Mouse (Mus musculus): ENCODE results near the gene Cpxm1. TPM values are rescaled to one million over a fixed set of nuclear protein-coding genes. Genes with fewer than 3 reads are reported as not detected.

Gene Cpxm1
- total and polyA plus RNA-seq, 3 experiments = 6.5 to 10.7 TPM; not detected in 1

DNA sequence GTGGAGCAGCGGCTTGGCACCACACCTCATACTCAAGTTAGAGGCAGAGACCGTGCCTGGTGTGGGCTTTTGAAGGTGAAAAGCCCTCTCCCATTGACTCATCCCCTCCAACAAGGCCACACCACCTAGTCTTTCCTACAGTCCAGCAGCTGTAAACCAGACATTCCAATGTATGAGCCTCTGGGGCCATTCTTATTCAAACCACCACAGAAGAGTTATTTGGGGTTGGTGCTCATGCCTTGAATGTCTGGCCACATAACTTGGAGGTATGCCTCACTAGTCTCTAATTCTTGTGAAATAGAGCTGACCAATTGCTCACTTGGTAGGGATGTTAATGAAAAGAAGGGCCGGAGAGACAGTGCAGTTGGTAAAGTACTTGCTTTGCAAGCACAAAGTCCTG, 47.0 kb downstream of the Cpxm1 start:
- DNase-seq (ENCODE audit: low read depth, low spot score) = no peak

DNA sequence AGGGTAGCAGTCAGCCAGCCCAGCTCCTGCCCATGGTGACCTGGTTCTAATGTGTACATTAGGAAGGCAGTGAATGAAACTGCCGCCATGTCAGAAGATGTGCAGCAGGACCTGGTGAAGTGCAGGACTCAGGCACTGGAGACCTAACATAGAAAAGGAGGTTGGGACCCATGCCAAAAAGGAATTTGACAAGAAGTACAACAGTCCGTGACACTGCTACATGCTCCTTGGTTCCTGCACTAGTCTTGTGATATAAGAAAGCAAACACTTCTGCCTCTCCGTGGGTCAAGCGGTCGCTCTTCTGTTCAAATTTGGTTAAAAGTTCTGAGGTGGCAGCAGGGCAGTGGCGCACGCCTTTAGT, 56.2 kb downstream of the Cpxm1 start:
- Histone ChIP-seq H3K79me2 (ENCODE audit: control insufficient read depth, insufficient read depth, low read length, poor library complexity) (no peaks in the 10 kb centered on the region), H3K9ac (ENCODE audit: control insufficient read depth, low read depth, low read length, poor library complexity, severe bottlenecking) (peak overlapping the region; percentile 72), H3K27me3 (ENCODE audit: control insufficient read depth in 1 of 2, insufficient read depth in 2 of 2, low read length in 2 of 2) (no peaks in the 10 kb centered on the region), H3K36me3 (ENCODE audit: control insufficient read depth in 1 of 2, insufficient read depth in 2 of 2, low read length in 2 of 2) (peaks cover 0 to 28% of the 10 kb centered on the region in 2 experiments; a peak in 2 of 4 replicates), H3K4me1 (ENCODE audit: control insufficient read depth in 1 of 2, insufficient read depth in 2 of 2, low read length in 2 of 2) (peaks cover 21 to 30% of the 10 kb centered on the region in 2 experiments), H3K4me3 (ENCODE audit: control insufficient read depth in 1 of 2, insufficient read depth in 1 of 2, low read depth in 2 of 2, low read length in 2 of 2) (peak overlapping the region; percentile 11 to 41), H3K9me3 (replicated peaks; ENCODE audit: insufficient read depth, low read length) (no peaks in the 10 kb centered on the region), H3K27ac (ENCODE audit: control insufficient read depth, low read depth, low read length) (peak overlapping the region; percentile 98)
- DNase-seq (ENCODE audit: low read depth, low spot score) = peak; percentile 86
- TF ChIP-seq E2F4 (IDR thresholded peaks at IDR 0.05; ENCODE audit: borderline replicate concordance, low read depth, low read length) (no peak), SIN3A (IDR thresholded peaks at IDR 0.05; ENCODE audit: low read length) (no peak), JUND (IDR thresholded peaks at IDR 0.05; ENCODE audit: low read depth, low read length) (no peak), UBTF (IDR thresholded peaks at IDR 0.05; ENCODE audit: borderline replicate concordance, insufficient read depth, low read depth, low read length) (0 out of 2 replicates have a peak, but pooled peaks have one; percentile 4), GATA1 (IDR thresholded peaks at IDR 0.05; ENCODE audit: low read depth, low read length) (no peak), SMC3 (IDR thresholded peaks at IDR 0.05; ENCODE audit: low read depth, low read length) (no peak), MXI1 (IDR thresholded peaks at IDR 0.05; ENCODE audit: low read depth, low read length) (0 out of 2 replicates have a peak, but pooled peaks have one; percentile 23), CHD2 (IDR thresholded peaks at IDR 0.05; ENCODE audit: low read length) (no peak), RCOR1 (IDR thresholded peaks at IDR 0.05; ENCODE audit: low read depth, low read length) (no peak), CHD1 (IDR thresholded peaks at IDR 0.05; ENCODE audit: low read depth, low read length) (no peak)

More for the DNA sequence above, 47.0 kb downstream of the Cpxm1 start:
- no peak overlapping the region for H3K27ac ChIP-seq (ENCODE audit: control insufficient read depth, low read depth, low read length)
- peaks cover 4 to 5% of the 10 kb centered on the region in 2 experiments for H3K4me1 ChIP-seq (ENCODE audit: control insufficient read depth in 1 of 2, insufficient read depth in 2 of 2, low read length in 2 of 2)
- no peaks in the 10 kb centered on the region for H3K79me2 ChIP-seq (ENCODE audit: control insufficient read depth, insufficient read depth, low read length, poor library complexity)
- no peak overlapping the region for H3K4me3 ChIP-seq (ENCODE audit: control insufficient read depth in 1 of 2, insufficient read depth in 1 of 2, low read depth in 2 of 2, low read length in 2 of 2)
- TF ChIP-seq E2F4 (IDR thresholded peaks at IDR 0.05; ENCODE audit: borderline replicate concordance, low read depth, low read length) = no peak
- no peak for TF ChIP-seq NRF1 (IDR thresholded peaks at IDR 0.05; ENCODE audit: insufficient read depth, low read depth, low read length, poor library complexity, severe bottlenecking)
- no peak for TF ChIP-seq JUND (IDR thresholded peaks at IDR 0.05; ENCODE audit: low read depth, low read length)
- TF ChIP-seq MAX (IDR thresholded peaks at IDR 0.05; ENCODE audit: low read length) = no peak
- no peak for TF ChIP-seq ZKSCAN1 (IDR thresholded peaks at IDR 0.05; ENCODE audit: low read depth, low read length)
- TF ChIP-seq ZC3H11A (IDR thresholded peaks at IDR 0.05; ENCODE audit: low read depth, low read length) = no peak
- H3K9ac ChIP-seq (ENCODE audit: control insufficient read depth, low read depth, low read length, poor library complexity, severe bottlenecking) = no peak overlapping the region
- no peaks in the 10 kb centered on the region for H3K9me3 ChIP-seq (replicated peaks; ENCODE audit: insufficient read depth, low read length)
- H3K27me3 ChIP-seq (ENCODE audit: control insufficient read depth in 1 of 2, insufficient read depth in 2 of 2, low read length in 2 of 2) = no peaks in the 10 kb centered on the region
- H3K36me3 ChIP-seq (ENCODE audit: control insufficient read depth in 1 of 2, insufficient read depth in 2 of 2, low read length in 2 of 2) = peaks cover 0 to 3% of the 10 kb centered on the region in 2 experiments; a peak in 2 of 4 replicates

Other genes starting within 250 kb of the Cpxm1 start
- 738 and 810 TPM in 2 replicates for gene Snrpb, start 218.2 kb downstream of the Cpxm1 start, total RNA-seq (2012; rRNA removed)
- 1,000 to 10,000 TPM in 1 of 2 experiments, 100 to 1,000 TPM in 1; 590 to 1,572 TPM for gene Snrpb, start 218.2 kb downstream of the Cpxm1 start, polyA plus RNA-seq (2012; ENCODE audit: insufficient read depth in 1 of 2, insufficient read length in 2 of 2, low read depth in 1 of 2, low replicate concordance in 2 of 2, missing spikeins in 1 of 2)
- gene Tmc2, start 202.4 kb downstream of the Cpxm1 start, total RNA-seq (2012; rRNA removed) = not detected in 2 replicates
- gene Tmc2, start 202.4 kb downstream of the Cpxm1 start, polyA plus RNA-seq (2012; ENCODE audit: insufficient read depth in 1 of 2, insufficient read length in 2 of 2, low read depth in 1 of 2, low replicate concordance in 2 of 2, missing spikeins in 1 of 2) = not detected
- 425 and 556 TPM in 2 replicates for gene Nop56, start 123.1 kb downstream of the Cpxm1 start, total RNA-seq (2012; rRNA removed)
- gene Nop56, start 123.1 kb downstream of the Cpxm1 start, polyA plus RNA-seq (2012; ENCODE audit: insufficient read depth in 1 of 2, insufficient read length in 2 of 2, low read depth in 1 of 2, low replicate concordance in 2 of 2, missing spikeins in 1 of 2) = 1,000 to 10,000 TPM in 1 of 2 experiments, 100 to 1,000 TPM in 1; 594 to 1,867 TPM
- 205 and 210 TPM in 2 replicates for gene Idh3b, start 113.0 kb downstream of the Cpxm1 start, total RNA-seq (2012; rRNA removed)
- 1,000 to 10,000 TPM in 1 of 2 experiments, 100 to 1,000 TPM in 1; 551 to 1,030 TPM for gene Idh3b, start 113.0 kb downstream of the Cpxm1 start, polyA plus RNA-seq (2012; ENCODE audit: insufficient read depth in 1 of 2, insufficient read length in 2 of 2, low read depth in 1 of 2, low replicate concordance in 2 of 2, missing spikeins in 1 of 2)
- 0.12 and 0.13 TPM in 2 replicates for gene Ebf4, start 102.4 kb downstream of the Cpxm1 start, total RNA-seq (2012; rRNA removed)
- under 1 TPM in 1 of 2 experiments, not detected in 1; 0.72 TPM for gene Ebf4, start 102.4 kb downstream of the Cpxm1 start, polyA plus RNA-seq (2012; ENCODE audit: insufficient read depth in 1 of 2, insufficient read length in 2 of 2, low read depth in 1 of 2, low replicate concordance in 2 of 2, missing spikeins in 1 of 2)
- gene Gm28372, start 7.7 kb upstream of the Cpxm1 start, total RNA-seq (2012; rRNA removed) = not detected in 2 replicates
- gene Gm28372, start 7.7 kb upstream of the Cpxm1 start, polyA plus RNA-seq (2012; ENCODE audit: insufficient read depth in 1 of 2, insufficient read length in 2 of 2, low read depth in 1 of 2, low replicate concordance in 2 of 2, missing spikeins in 1 of 2) = not detected
- not detected in 2 replicates for gene 1700020A23Rik, start 7.7 kb upstream of the Cpxm1 start, total RNA-seq (2012; rRNA removed)
- not detected for gene 1700020A23Rik, start 7.7 kb upstream of the Cpxm1 start, polyA plus RNA-seq (2012; ENCODE audit: insufficient read depth in 1 of 2, insufficient read length in 2 of 2, low read depth in 1 of 2, low replicate concordance in 2 of 2, missing spikeins in 1 of 2)
- not detected in 2 replicates for gene Tmem239, start 8.9 kb upstream of the Cpxm1 start, total RNA-seq (2012; rRNA removed)
- under 1 TPM in 1 of 2 experiments, not detected in 1; 0.11 TPM for gene Tmem239, start 8.9 kb upstream of the Cpxm1 start, polyA plus RNA-seq (2012; ENCODE audit: insufficient read depth in 1 of 2, insufficient read length in 2 of 2, low read depth in 1 of 2, low replicate concordance in 2 of 2, missing spikeins in 1 of 2)
- 86.2 and 90.0 TPM in 2 replicates for gene Vps16, start 26.8 kb upstream of the Cpxm1 start, total RNA-seq (2012; rRNA removed)
- 100 to 1,000 TPM in 1 of 2 experiments, not detected in 1; 114 TPM for gene Vps16, start 26.8 kb upstream of the Cpxm1 start, polyA plus RNA-seq (2012; ENCODE audit: insufficient read depth in 1 of 2, insufficient read length in 2 of 2, low read depth in 1 of 2, low replicate concordance in 2 of 2, missing spikeins in 1 of 2)
- 5.1 and 6.5 TPM in 2 replicates for gene Pced1a, start 27.1 kb upstream of the Cpxm1 start, total RNA-seq (2012; rRNA removed)
- gene Pced1a, start 27.1 kb upstream of the Cpxm1 start, polyA plus RNA-seq (2012; ENCODE audit: insufficient read depth in 1 of 2, insufficient read length in 2 of 2, low read depth in 1 of 2, low replicate concordance in 2 of 2, missing spikeins in 1 of 2) = 10 to 100 TPM in 1 of 2 experiments, not detected in 1; 13.7 TPM
- 28.1 and 33.0 TPM in 2 replicates for gene Ptpra, start 52.7 kb upstream of the Cpxm1 start, total RNA-seq (2012; rRNA removed)
- 10 to 100 TPM in 1 of 2 experiments, not detected in 1; 68.3 TPM for gene Ptpra, start 52.7 kb upstream of the Cpxm1 start, polyA plus RNA-seq (2012; ENCODE audit: insufficient read depth in 1 of 2, insufficient read length in 2 of 2, low read depth in 1 of 2, low replicate concordance in 2 of 2, missing spikeins in 1 of 2)
- 108 and 121 TPM in 2 replicates for gene Mrps26, start 166.2 kb upstream of the Cpxm1 start, total RNA-seq (2012; rRNA removed)
- 100 to 1,000 TPM in 1 of 2 experiments, not detected in 1; 154 TPM for gene Mrps26, start 166.2 kb upstream of the Cpxm1 start, polyA plus RNA-seq (2012; ENCODE audit: insufficient read depth in 1 of 2, insufficient read length in 2 of 2, low read depth in 1 of 2, low replicate concordance in 2 of 2, missing spikeins in 1 of 2)
- gene Oxt, start 178.6 kb upstream of the Cpxm1 start, total RNA-seq (2012; rRNA removed) = not detected in 2 replicates
- gene Oxt, start 178.6 kb upstream of the Cpxm1 start, polyA plus RNA-seq (2012; ENCODE audit: insufficient read depth in 1 of 2, insufficient read length in 2 of 2, low read depth in 1 of 2, low replicate concordance in 2 of 2, missing spikeins in 1 of 2) = under 1 TPM in 1 of 2 experiments, not detected in 1; 0.14 TPM
- not detected in 2 replicates for gene Avp, start 185.0 kb upstream of the Cpxm1 start, total RNA-seq (2012; rRNA removed)
- gene Avp, start 185.0 kb upstream of the Cpxm1 start, polyA plus RNA-seq (2012; ENCODE audit: insufficient read depth in 1 of 2, insufficient read length in 2 of 2, low read depth in 1 of 2, low replicate concordance in 2 of 2, missing spikeins in 1 of 2) = not detected
- 13.6 and 15.3 TPM in 2 replicates for gene Fastkd5, start 232.5 kb upstream of the Cpxm1 start, total RNA-seq (2012; rRNA removed)
- 10 to 100 TPM in 1 of 2 experiments, not detected in 1; 11.7 TPM for gene Fastkd5, start 232.5 kb upstream of the Cpxm1 start, polyA plus RNA-seq (2012; ENCODE audit: insufficient read depth in 1 of 2, insufficient read length in 2 of 2, low read depth in 1 of 2, low replicate concordance in 2 of 2, missing spikeins in 1 of 2)
- 5.1 and 5.4 TPM in 2 replicates for gene Ubox5, start 232.5 kb upstream of the Cpxm1 start, total RNA-seq (2012; rRNA removed)
- 10 to 100 TPM in 1 of 2 experiments, not detected in 1; 11.2 TPM for gene Ubox5, start 232.5 kb upstream of the Cpxm1 start, polyA plus RNA-seq (2012; ENCODE audit: insufficient read depth in 1 of 2, insufficient read length in 2 of 2, low read depth in 1 of 2, low replicate concordance in 2 of 2, missing spikeins in 1 of 2)
- gene Lzts3, start 245.2 kb upstream of the Cpxm1 start, total RNA-seq (2012; rRNA removed) = 1.9 and 2.1 TPM in 2 replicates
- 1 to 10 TPM in 1 of 2 experiments, not detected in 1; 4.5 TPM for gene Lzts3, start 245.2 kb upstream of the Cpxm1 start, polyA plus RNA-seq (2012; ENCODE audit: insufficient read depth in 1 of 2, insufficient read length in 2 of 2, low read depth in 1 of 2, low replicate concordance in 2 of 2, missing spikeins in 1 of 2)

Data from MEL (cell line).